Mouse (Mus musculus) E14TG2a.4 (cell line): ENCODE results near the gene Jph3.

Source experiments
- CTCF ChIP-seq: conservative IDR thresholded peaks from 2 replicates; pipeline ENCODE4 v1.5.1; 2014; ENCODE audit warnings: low read length
- NANOG ChIP-seq: IDR thresholded peaks from 2 replicates; pipeline ENCODE4 v1.6.1; 2014; ENCODE audit warnings: borderline replicate concordance, low read length, mixed read lengths
- POU5F1 ChIP-seq: IDR thresholded peaks from 2 replicates; pipeline ENCODE4 v1.6.1; 2014; ENCODE audit warnings: low read length, borderline replicate concordance

DNA sequence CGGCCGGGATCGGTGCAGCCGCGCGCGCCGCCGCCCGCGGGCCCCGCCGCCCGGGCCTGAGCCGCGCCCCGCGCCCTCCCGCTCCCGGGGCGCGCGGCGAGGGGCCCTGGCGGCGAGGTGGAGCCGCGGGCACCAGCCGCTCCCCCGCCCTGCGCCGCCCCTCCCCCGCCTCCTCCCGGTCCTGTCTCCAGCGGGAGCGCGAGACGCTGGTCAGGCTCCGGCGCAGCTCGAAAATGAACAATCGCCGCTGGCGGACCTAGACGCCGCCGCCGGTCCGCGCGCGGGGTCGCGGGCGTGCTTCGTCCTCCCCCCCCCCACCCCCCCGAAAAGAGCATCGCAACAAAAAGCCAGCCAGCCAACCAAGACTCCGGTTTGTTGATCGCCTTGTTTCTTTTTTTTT, 747 bp downstream of the Jph3 start:
- TF ChIP-seq CTCF (no peak), NANOG (no peak), POU5F1 (no peak)
